Mouse (Mus musculus) G1E (cell line): ENCODE measurements around the gene Ptrh1.

Experiments
- CTCF ChIP-seq: IDR thresholded peaks from 2 replicates; pipeline ENCODE4 v1.5.1; 2012; ENCODE audit warnings: low read depth, low read length, inconsistent platforms, mixed read lengths
- GATA1 ChIP-seq: IDR thresholded peaks from 2 replicates; pipeline ENCODE4 v1.6.1; 2012; ENCODE audit warnings: borderline replicate concordance, low read length, inconsistent platforms, mixed read lengths
- TAL1 ChIP-seq: conservative IDR thresholded peaks from 2 replicates; pipeline ENCODE4 v1.6.1; 2012; ENCODE audit warnings: low read depth, low read length, inconsistent platforms, mixed read lengths

DNA sequence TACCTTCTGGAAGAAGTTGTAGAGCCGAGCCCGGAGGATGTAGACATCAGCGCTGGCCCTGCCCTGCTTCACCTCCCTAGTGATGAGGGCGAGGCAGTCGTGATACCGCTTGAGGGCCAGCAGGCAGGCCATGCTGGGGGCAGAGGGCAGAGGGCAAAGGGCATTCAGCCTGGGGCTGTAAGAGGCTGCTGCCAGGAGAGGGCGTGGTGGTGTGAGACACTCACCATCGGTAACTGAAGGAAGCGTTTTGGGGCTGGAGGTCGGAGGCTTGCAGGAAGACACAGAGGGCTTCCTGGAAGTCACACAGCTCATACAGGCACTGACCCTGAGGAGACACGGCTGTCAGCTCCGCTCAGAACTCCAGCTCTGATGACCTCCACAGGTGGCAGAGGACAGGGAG is 3.7 kb upstream of the Ptrh1 start:
- no peak for TF ChIP-seq GATA1
- no peak for TF ChIP-seq CTCF
- no peak for TF ChIP-seq TAL1
